Mouse (Mus musculus) midbrain, embryonic 10.5 days (tissue): ENCODE measurements around the gene Naa60. TPM values are rescaled to one million over a fixed set of nuclear protein-coding genes. Genes with fewer than 3 reads are reported as not detected.
"Not testable (repeated sequence)": the region's sequence is repeated elsewhere in the genome, so short reads cannot be mapped to it uniquely, and the experiment has no call there.

Source experiments
- DNase-seq: peaks from one replicate; pipeline ENCODE4 v3.0.0-alpha.2; 2017; ENCODE audit warnings: low spot score
- H3K27ac ChIP-seq: fragments of 300-500 bp; sonication (generic); replicated peaks from 2 replicates; pipeline ENCODE4 v1.5.1; 2016; ENCODE audit warnings: mild to moderate bottlenecking
- H3K27me3 ChIP-seq: fragments of 300-500 bp; sonication (generic); 2 replicates; pipeline ENCODE4 v1.6.1; 2016; ENCODE audit warnings: low read depth, mild to moderate bottlenecking; ENCODE audit not compliant: poor library complexity, severe bottlenecking
- H3K36me3 ChIP-seq: fragments of 300-500 bp; sonication (generic); 2 replicates; pipeline ENCODE4 v1.6.1; 2016; ENCODE audit warnings: mild to moderate bottlenecking, moderate library complexity
- H3K4me1 ChIP-seq: fragments of 300-500 bp; sonication (generic); 2 replicates; pipeline ENCODE4 v1.6.1; 2016
- H3K4me3 ChIP-seq: fragments of 300-500 bp; sonication (generic); 2 replicates; pipeline ENCODE4 v1.5.1; 2016; ENCODE audit warnings: mild to moderate bottlenecking, moderate library complexity
- H3K9me3 ChIP-seq: fragments of 300-500 bp; sonication (generic); replicated peaks from 2 replicates; pipeline ENCODE4 v1.6.1; 2016; ENCODE audit warnings: mild to moderate bottlenecking
- WGBS: fragments of 180-500 bp; shearing (Covaris S2); methylation state at CpG from one replicate; pipeline ENCODE4 v1.1.7; 2016; 5-methylcytosine and 5-hydroxymethylcytosine counted together
- polyA plus RNA-seq: library from polyadenylated mRNA; unstranded; fragments of >200 nt; fragmentation: Nextera tagmentation; extraction: Ambion mirVana; gene quantifications from 2 replicates; pipeline ENCODE4 v1.2.1, GENCODE M21; 2016

Gene Naa60
- 60.7 and 68.7 TPM in 2 replicates for polyA plus RNA-seq

DNA sequence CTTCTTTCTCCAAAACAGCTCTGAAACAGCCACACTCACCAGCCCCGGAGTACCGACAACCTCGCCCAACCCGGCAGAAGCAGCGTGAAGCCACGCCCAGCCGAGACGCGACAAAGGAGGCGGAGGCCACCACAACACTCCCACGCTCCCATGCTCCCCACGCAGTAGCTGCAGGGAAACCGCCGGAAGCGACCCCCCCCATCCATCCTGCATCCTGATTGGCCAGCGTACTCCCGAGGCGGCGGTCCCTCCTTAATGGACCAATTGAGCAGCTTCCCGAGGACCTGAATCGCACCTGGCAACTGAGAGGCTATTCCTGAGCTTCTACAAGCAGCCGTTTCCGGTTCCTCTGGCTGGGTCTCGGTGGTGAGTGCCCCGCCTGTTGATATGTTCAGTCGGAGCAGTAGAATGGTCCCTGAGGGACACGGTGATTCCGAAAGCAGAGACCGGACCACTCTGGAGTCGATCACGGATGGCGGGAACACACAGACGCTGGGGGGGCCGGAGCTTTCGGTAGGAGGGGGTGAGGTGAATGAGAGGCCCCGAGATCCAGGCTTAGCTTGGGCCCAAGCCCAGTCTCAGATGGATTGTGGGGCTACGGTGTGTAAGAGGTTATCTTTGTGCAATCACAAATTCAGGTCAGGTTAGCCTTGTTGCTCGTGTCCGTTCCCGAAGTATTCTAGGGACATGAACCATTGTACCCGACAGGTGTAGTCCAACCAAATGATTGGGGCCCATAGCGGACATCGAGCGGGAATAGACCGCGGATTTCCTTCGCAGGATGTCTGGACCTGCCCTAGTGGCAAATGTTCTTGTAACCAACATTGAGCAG is at the start of gene Naa60:
Naa60 (plus strand) TSS at position 160 of the 832 bp plus-strand sequence.
- H3K36me3 ChIP-seq: peaks cover 26% of the 10 kb centered on the region
- H3K9me3 ChIP-seq: no peaks in the 10 kb centered on the region
- peaks cover 24% of the 10 kb centered on the region for H3K4me1 ChIP-seq
- 5% methylated on average over 47 of the region's 47 CpGs for WGBS
- DNase-seq: peak; percentile 92
- H3K27me3 ChIP-seq: no peaks in the 10 kb centered on the region
- peak within 1 kb of the TSS; percentile 73 for H3K4me3 ChIP-seq
- H3K27ac ChIP-seq: peak within 1 kb of the TSS; percentile 87

DNA sequence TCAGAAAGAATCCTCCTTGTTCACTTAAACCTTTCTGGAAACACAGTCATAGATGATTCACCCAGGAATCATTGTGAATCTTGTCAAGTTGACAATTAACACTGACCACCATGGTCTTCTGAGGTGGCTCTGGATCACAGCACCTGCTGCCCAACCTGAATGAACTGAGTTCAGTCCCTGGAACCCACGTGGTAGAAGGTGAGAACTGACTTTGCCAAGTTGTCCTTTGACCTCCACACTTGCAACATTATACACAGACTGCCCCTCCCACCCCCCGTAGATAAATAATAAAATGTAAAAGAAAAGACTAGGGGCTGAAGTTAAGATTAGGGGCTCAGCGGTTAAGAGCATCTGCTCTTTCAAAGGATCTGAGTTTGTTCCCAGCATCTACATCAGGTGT is 44.2 kb upstream of the Naa60 start:
- H3K36me3 ChIP-seq: no peaks in the 10 kb centered on the region
- no peak overlapping the region for H3K4me3 ChIP-seq
- DNase-seq: no peak
- no peak overlapping the region for H3K27ac ChIP-seq
- 0 out of 2 replicates have a peak, but pooled peaks cover 3% of the 10 kb centered on the region for H3K4me1 ChIP-seq
- 54% methylated on average over 3 of the region's 3 CpGs for WGBS
- H3K27me3 ChIP-seq: no peaks in the 10 kb centered on the region
- no peaks in the 10 kb centered on the region; the same call in 1 of the 2 replicates for H3K9me3 ChIP-seq

DNA sequence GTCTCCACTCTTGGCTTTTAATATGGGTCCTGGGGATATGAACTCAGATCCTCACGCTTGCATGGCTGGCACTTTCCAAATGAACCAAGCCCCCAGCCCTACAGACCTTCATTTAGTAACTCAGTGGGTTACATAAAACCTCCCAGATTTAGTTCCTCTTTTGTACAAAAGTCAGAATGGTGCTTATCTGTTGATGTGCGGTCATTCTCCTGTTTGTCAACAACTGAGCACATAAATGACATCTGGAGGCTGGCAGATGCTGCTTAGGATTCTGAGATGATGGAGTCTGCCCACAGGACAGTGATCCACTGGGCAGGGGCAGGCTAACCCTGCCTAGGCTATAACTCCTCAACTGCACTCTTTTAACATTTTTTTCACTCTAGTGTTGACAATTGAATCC is 42.4 kb upstream of the Naa60 start:
- no peak for DNase-seq
- no peak overlapping the region for H3K4me3 ChIP-seq
- H3K36me3 ChIP-seq: no peaks in the 10 kb centered on the region
- H3K4me1 ChIP-seq: 0 out of 2 replicates have a peak, but pooled peaks cover 3% of the 10 kb centered on the region
- 85% methylated on average over 2 of the region's 2 CpGs for WGBS
- no peaks in the 10 kb centered on the region; the same call in 1 of the 2 replicates for H3K9me3 ChIP-seq
- no peaks in the 10 kb centered on the region for H3K27me3 ChIP-seq
- no peak overlapping the region for H3K27ac ChIP-seq

DNA sequence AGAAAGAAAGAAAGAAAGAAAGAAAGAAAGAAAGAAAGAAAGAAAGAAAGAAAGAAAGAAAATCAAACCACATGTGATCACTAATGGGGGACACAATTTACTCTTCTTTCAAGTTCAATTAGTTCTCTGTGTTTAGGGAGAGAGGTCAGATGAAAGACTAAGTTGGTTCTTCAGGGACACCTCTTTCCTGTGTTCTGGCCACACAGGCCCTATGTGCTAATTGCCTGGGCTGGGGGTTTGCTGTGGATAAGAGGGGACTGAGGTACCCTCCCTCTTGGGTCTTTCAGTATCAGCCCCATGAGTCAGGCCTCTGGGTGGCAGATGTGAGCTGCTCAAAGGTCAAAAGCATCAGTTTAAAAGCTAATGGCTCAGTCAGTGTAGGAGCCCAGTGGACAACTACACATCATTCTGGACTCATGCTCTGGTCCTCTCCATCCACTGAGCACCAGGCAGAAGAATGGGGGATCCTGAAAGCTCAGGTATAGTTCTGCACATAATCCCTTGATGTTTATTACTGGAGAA is 41.5 kb upstream of the Naa60 start, which contains the start of gene Olfr15:
Olfr15 (plus strand) TSS at position 291 of the 522 bp plus-strand sequence.
- DNase-seq: no peak
- Histone ChIP-seq H3K4me1 (0 out of 2 replicates have a peak, but pooled peaks cover 3% of the 10 kb centered on the region), H3K9me3 (no peaks in the 10 kb centered on the region; the same call in 1 of the 2 replicates), H3K36me3 (no peaks in the 10 kb centered on the region), H3K27me3 (no peaks in the 10 kb centered on the region), H3K4me3 (no peak within 1 kb of the TSS), H3K27ac (no peak within 1 kb of the TSS)

DNA sequence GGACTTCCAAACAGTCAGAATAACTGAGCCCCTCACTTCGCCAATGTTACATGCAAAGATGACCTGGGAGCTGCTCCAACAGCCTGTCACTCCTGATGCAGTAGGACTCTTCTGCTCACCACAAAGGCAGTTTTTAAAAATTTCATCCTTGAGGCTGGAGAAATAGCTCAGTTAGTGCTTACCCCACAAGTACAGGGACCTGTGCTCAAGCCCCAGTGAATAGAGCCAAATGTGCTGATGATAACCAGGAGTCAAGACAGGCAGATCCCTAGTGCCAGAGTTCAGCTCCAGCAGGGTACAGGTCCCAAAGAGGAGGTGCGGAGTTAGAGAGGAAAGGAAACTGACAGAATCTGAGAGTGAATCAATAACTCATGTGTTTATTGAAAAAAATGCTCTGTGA is 36.7 kb upstream of the Naa60 start:
- Histone ChIP-seq H3K27me3 (no peaks in the 10 kb centered on the region), H3K27ac (no peak overlapping the region), H3K4me1 (0 out of 2 replicates have a peak, but pooled peaks cover 3% of the 10 kb centered on the region), H3K36me3 (no peaks in the 10 kb centered on the region), H3K4me3 (no peak overlapping the region), H3K9me3 (no peaks in the 10 kb centered on the region)
- 86% methylated on average over 2 of the region's 2 CpGs for WGBS
- no peak for DNase-seq

DNA sequence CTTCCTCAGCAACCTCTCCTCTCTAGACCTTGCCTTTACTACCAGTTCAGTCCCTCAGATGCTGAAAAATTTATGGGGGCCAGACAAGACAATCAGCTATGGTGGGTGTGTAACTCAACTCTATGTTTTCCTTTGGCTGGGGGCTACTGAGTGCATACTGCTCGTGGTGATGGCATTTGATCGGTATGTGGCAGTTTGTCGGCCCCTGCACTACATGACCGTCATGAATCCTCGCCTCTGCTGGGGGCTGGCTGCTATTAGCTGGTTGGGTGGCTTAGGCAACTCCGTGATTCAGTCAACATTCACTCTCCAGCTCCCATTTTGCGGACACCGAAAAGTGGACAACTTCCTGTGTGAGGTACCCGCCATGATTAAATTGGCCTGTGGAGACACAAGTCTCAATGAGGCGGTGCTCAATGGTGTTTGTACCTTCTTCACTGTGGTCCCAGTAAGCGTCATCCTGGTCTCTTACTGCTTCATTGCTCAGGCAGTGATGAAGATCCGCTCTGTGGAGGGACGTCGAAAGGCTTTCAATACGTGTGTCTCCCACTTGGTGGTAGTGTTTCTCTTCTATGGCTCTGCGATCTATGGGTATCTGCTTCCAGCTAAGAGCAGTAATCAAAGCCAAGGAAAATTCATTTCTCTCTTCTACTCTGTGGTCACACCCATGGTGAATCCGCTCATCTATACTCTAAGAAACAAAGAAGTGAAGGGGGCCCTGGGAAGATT is 32.9 kb upstream of the Naa60 start:
- Histone ChIP-seq H3K36me3 (no peaks in the 10 kb centered on the region), H3K27me3 (no peaks in the 10 kb centered on the region), H3K4me3 (no peak overlapping the region), H3K4me1 (no peaks in the 10 kb centered on the region), H3K27ac (no peak overlapping the region), H3K9me3 (no peaks in the 10 kb centered on the region)
- WGBS: 62% methylated on average over 17 of the region's 17 CpGs
- DNase-seq: no peak

DNA sequence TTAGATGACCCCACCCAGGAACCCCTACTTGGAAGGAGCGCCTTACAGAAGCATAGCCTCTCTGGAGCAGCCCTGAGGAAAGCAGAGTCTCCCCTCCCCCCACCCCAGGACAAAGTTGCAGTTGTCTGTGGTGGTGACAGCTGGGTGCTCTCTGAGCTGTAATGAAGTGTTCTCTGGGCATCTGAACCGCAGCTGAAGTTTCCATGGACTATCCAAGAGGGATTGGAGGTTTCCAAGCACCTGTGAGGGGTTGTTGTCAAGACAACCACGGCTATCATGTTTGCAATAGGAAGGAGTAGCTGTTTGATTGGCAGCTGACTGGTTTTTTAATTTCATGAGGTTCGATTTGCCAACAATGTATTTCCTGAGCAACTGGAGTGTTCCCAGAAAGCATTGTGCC is 29.2 kb upstream of the Naa60 start:
- 42% methylated on average over 4 of the region's 4 CpGs for WGBS
- Histone ChIP-seq H3K4me1 (peaks cover 11% of the 10 kb centered on the region), H3K27me3 (no peaks in the 10 kb centered on the region), H3K9me3 (no peaks in the 10 kb centered on the region), H3K4me3 (no peak overlapping the region), H3K36me3 (no peaks in the 10 kb centered on the region), H3K27ac (no peak overlapping the region)
- DNase-seq: no peak

DNA sequence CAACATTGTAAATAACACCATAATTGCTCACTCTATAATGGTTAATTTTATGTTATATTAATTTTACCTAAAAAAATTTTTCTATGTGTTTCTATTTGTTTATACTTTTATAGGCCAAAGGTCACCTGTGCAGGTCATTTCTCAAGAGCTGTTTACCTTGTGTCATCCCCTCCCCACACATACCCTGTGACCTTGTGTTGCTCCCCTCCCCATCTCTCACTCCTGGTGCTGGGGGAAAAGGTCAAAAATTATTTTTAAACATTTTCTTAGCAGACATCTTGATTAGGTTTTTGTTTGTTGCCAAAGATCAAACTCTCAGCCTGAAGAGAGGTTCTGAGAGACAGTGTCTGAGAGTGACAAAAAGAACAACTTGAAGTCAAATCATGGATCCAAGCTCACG is 28.4 kb upstream of the Naa60 start:
- H3K36me3 ChIP-seq: no peaks in the 10 kb centered on the region
- H3K4me1 ChIP-seq: peaks cover 13% of the 10 kb centered on the region
- DNase-seq: no peak
- no peaks in the 10 kb centered on the region for H3K9me3 ChIP-seq
- WGBS: 69% methylated on average over 1 of the region's 1 CpGs
- no peak overlapping the region for H3K27ac ChIP-seq
- no peak overlapping the region for H3K4me3 ChIP-seq
- H3K27me3 ChIP-seq: no peaks in the 10 kb centered on the region

DNA sequence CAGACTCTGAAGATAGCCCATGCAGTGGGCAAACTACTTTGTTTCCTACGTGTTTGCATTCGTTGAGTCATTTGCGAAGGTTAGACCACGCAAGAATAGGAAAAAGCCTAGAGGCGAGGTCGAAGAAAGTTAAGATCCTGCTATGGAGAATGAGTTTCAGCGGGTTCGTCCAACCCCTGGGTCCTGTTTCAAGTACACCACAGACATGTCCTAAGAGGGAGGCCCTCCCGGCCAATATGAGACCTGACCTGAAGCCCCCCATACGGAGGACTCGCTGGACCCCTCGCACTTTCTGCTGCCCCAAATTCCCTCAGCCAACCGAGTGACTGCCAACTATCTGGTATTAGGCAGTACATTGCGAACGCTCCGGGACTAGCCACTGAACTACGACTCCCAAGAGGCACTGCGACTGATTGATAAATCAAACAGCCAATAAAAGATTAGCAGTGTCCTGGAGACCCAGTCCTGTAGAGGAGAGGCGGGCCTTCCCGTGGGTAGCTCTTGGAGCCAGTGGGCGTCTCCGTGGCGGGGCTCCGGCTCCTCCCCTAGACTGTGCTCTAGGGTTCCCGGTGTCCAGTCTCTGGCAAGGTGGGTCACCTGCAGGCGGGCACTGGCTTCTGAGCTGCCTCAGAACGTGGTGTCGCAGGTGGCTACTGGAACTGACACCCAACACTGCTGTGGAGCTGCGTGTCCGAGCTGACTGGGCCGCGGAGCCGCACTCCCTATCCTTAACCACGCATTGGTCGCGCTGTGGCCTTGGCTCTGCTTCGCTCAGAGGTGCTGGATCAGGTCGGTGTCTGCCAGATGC is 25.3 kb upstream of the Naa60 start, which contains the start of gene Zfp174:
Zfp174 (plus strand) TSS at position 558 of the 808 bp plus-strand sequence.
- Histone ChIP-seq H3K4me1 (peaks cover 13% of the 10 kb centered on the region), H3K27ac (peak within 1 kb of the TSS; percentile 78), H3K4me3 (peak within 1 kb of the TSS; percentile 75), H3K36me3 (no peaks in the 10 kb centered on the region), H3K9me3 (no peaks in the 10 kb centered on the region), H3K27me3 (no peaks in the 10 kb centered on the region)
- WGBS: 3% methylated on average over 38 of the region's 38 CpGs
- DNase-seq: peak; percentile 89

DNA sequence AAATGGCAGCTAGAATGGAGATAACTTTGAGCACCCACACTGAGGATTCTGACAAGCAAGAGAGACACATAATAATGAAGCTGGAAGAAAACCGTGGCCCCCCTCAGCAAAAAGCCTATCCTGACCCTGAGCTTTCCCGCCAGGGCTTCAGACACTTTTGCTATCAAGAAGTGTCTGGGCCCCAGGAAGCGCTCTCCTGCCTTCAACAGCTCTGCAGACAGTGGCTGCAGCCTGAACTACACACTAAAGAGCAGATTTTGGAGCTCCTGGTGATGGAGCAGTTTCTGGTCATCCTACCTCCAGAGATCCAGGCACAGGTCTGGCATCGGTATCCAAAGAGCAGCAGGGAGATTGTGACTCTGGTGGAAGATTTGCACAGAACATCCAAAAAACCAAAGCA is 24.3 kb upstream of the Naa60 start:
- Histone ChIP-seq H3K4me3 (peak overlapping the region; percentile 75), H3K4me1 (peaks cover 13% of the 10 kb centered on the region), H3K9me3 (no peaks in the 10 kb centered on the region), H3K36me3 (no peaks in the 10 kb centered on the region), H3K27ac (no peak overlapping the region), H3K27me3 (no peaks in the 10 kb centered on the region)
- WGBS: 71% methylated on average over 4 of the region's 4 CpGs
- no peak for DNase-seq

DNA sequence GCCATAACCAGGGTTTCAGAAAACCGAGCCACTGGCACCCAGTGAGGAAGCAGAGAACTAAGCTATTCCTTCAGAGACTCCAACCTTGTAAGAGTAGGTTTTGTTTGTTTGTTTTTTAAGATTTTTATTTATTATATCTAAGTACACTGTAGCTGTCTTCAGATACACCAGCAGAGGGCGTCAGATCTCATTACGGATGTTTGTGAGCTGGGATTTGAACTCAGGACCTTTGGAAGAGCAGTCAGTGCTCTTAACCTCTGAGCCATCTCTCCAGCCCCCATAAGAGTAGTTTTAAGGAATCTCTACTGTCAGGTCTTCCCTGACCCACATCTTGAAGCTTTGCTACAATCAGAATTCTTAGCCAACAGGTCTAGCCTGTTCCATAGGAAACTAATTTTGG is 23.8 kb upstream of the Naa60 start:
- no peak for DNase-seq
- Histone ChIP-seq H3K9me3 (no peaks in the 10 kb centered on the region), H3K36me3 (no peaks in the 10 kb centered on the region), H3K27me3 (no peaks in the 10 kb centered on the region), H3K4me3 (no peak overlapping the region), H3K4me1 (peaks cover 13% of the 10 kb centered on the region), H3K27ac (no peak overlapping the region)
- 76% methylated on average over 3 of the region's 3 CpGs for WGBS

DNA sequence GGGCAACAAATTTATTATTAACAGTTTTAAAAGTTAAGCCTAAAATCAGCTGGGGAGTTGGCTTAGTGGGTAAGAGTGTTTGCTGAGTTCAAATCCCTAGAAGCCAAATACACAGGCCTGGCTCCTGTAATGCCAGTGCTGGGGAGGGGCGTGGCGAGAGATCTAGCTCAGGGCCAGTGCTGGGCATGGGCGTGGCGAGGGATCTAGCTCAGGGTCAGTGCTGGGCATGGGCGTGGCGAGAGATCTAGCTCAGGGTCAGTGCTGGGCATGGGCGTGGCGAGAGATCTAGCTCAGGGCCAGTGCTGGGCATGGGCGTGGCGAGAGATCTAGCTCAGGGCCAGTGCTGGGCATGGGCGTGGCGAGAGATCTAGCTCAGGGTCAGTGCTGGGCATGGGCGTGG is 20.9 kb upstream of the Naa60 start:
- WGBS: 88% methylated on average over 13 of the region's 13 CpGs

More for the DNA sequence above, 20.9 kb upstream of the Naa60 start:
- H3K4me1 ChIP-seq: peaks cover 19% of the 10 kb centered on the region
- not testable (repeated sequence) for H3K9me3 ChIP-seq, H3K27ac ChIP-seq, DNase-seq, H3K27me3 ChIP-seq, H3K36me3 ChIP-seq, H3K4me3 ChIP-seq
